Mouse (Mus musculus): ENCODE measurements around the gene Tuba3b. TPM values are rescaled to one million over a fixed set of nuclear protein-coding genes. Genes with fewer than 3 reads are reported as not detected.

Tuba3b gene
- polyA plus RNA-seq, 1 experiment from 2014 or later = not detected

GRCm38 (mm10) chr6:145653626-145654025 is 38.1 kb downstream of the Tuba3b start:
- Histone ChIP-seq H3K9ac (replicated peaks) (no peak overlapping the region), H3K4me3 (no peak overlapping the region), H3K9me3 (0 out of 2 replicates have a peak, but pooled peaks cover 12% of the 10 kb centered on the region), H3K27ac (replicated peaks) (no peak overlapping the region), H3K36me3 (no peaks in the 10 kb centered on the region), H3K27me3 (no peaks in the 10 kb centered on the region), H3K4me2 (replicated peaks) (no peak overlapping the region), H3K4me1 (peaks cover 8% of the 10 kb centered on the region; the same call in 1 of the 2 replicates)
- 67% methylated on average over 5 of the region's 5 CpGs for WGBS
- ATAC-seq (ENCODE audit: low FRiP score, low read depth) = peak; percentile 48; the same call in 1 of the 2 replicates

GRCm38 (mm10) chr6:145654062-145654836 is 38.7 kb downstream of the Tuba3b start:
- Histone ChIP-seq H3K9ac (replicated peaks) (no peak overlapping the region), H3K4me1 (peaks cover 8% of the 10 kb centered on the region; the same call in 1 of the 2 replicates), H3K4me2 (replicated peaks) (no peak overlapping the region), H3K4me3 (no peak overlapping the region), H3K27ac (replicated peaks) (peak overlapping the region; percentile 35; the same call in 1 of the 2 replicates), H3K27me3 (no peaks in the 10 kb centered on the region), H3K9me3 (0 out of 2 replicates have a peak, but pooled peaks cover 12% of the 10 kb centered on the region), H3K36me3 (no peaks in the 10 kb centered on the region)
- WGBS = 67% methylated on average over 8 of the region's 8 CpGs
- ATAC-seq (ENCODE audit: low FRiP score, low read depth) = peak; percentile 69

GRCm38 (mm10) chr6:145655678-145656077 is 40.1 kb downstream of the Tuba3b start:
- peaks cover 8% of the 10 kb centered on the region; the same call in 1 of the 2 replicates for H3K4me1 ChIP-seq
- H3K27ac ChIP-seq (replicated peaks) = no peak overlapping the region
- no peak overlapping the region for H3K4me3 ChIP-seq
- H3K27me3 ChIP-seq = no peaks in the 10 kb centered on the region
- 0 out of 2 replicates have a peak, but pooled peaks cover 7% of the 10 kb centered on the region for H3K9me3 ChIP-seq
- no peak overlapping the region for H3K9ac ChIP-seq (replicated peaks)
- ATAC-seq (ENCODE audit: low FRiP score, low read depth) = no peak
- H3K4me2 ChIP-seq (replicated peaks) = no peak overlapping the region
- H3K36me3 ChIP-seq = no peaks in the 10 kb centered on the region
- 95% methylated on average over 1 of the region's 1 CpGs for WGBS

GRCm38 (mm10) chr6:145656740-145657591 is 41.4 kb downstream of the Tuba3b start:
- WGBS = 81% methylated on average over 15 of the region's 15 CpGs
- ATAC-seq (ENCODE audit: low FRiP score, low read depth) = no peak
- 0 out of 2 replicates have a peak, but pooled peaks cover 6% of the 10 kb centered on the region for H3K9me3 ChIP-seq
- no peak overlapping the region for H3K4me3 ChIP-seq
- H3K4me2 ChIP-seq (replicated peaks) = no peak overlapping the region
- no peak overlapping the region for H3K9ac ChIP-seq (replicated peaks)
- peaks cover 8% of the 10 kb centered on the region; the same call in 1 of the 2 replicates for H3K4me1 ChIP-seq
- no peaks in the 10 kb centered on the region for H3K36me3 ChIP-seq
- no peak overlapping the region for H3K27ac ChIP-seq (replicated peaks)
- H3K27me3 ChIP-seq = no peaks in the 10 kb centered on the region

- no peaks in the 10 kb centered on the region for H3K27me3 ChIP-seq
- WGBS = 75% methylated on average over 6 of the region's 6 CpGs
- no peak overlapping the region for H3K4me3 ChIP-seq
- no peak overlapping the region for H3K9ac ChIP-seq (replicated peaks)
- H3K36me3 ChIP-seq = no peaks in the 10 kb centered on the region
- H3K4me1 ChIP-seq = peaks cover 3% of the 10 kb centered on the region; the same call in 1 of the 2 replicates
- H3K27ac ChIP-seq (replicated peaks) = no peak overlapping the region
- no peak for ATAC-seq (ENCODE audit: low FRiP score, low read depth)
- no peak overlapping the region for H3K4me2 ChIP-seq (replicated peaks)
- 0 out of 2 replicates have a peak, but pooled peaks cover 6% of the 10 kb centered on the region for H3K9me3 ChIP-seq
These were observed 43.6 kb downstream of the Tuba3b start for GRCm38 (mm10) chr6:145659116-145659515.

GRCm38 (mm10) chr6:145660943-145661342 is 45.4 kb downstream of the Tuba3b start:
- no peak for ATAC-seq (ENCODE audit: low FRiP score, low read depth)
- H3K36me3 ChIP-seq = no peaks in the 10 kb centered on the region
- H3K27ac ChIP-seq (replicated peaks) = no peak overlapping the region
- no peak overlapping the region for H3K9ac ChIP-seq (replicated peaks)
- H3K4me3 ChIP-seq = no peak overlapping the region
- no peaks in the 10 kb centered on the region for H3K4me1 ChIP-seq
- no peaks in the 10 kb centered on the region for H3K27me3 ChIP-seq
- no peak overlapping the region for H3K4me2 ChIP-seq (replicated peaks)
- WGBS = 81% methylated on average over 11 of the region's 11 CpGs
- 0 out of 2 replicates have a peak, but pooled peaks cover 5% of the 10 kb centered on the region for H3K9me3 ChIP-seq

- no peak overlapping the region for H3K4me3 ChIP-seq
- no peak for ATAC-seq (ENCODE audit: low FRiP score, low read depth)
These were observed 48.7 kb downstream of the Tuba3b start for GRCm38 (mm10) chr6:145664208-145664607.

GRCm38 (mm10) chr6:145665751-145666150 is 50.2 kb downstream of the Tuba3b start:
- Histone ChIP-seq H3K9me3 (0 out of 2 replicates have a peak, but pooled peaks cover 4% of the 10 kb centered on the region), H3K4me3 (no peak overlapping the region), H3K4me2 (replicated peaks) (no peak overlapping the region), H3K27me3 (no peaks in the 10 kb centered on the region), H3K4me1 (peaks cover 4% of the 10 kb centered on the region; the same call in 1 of the 2 replicates), H3K36me3 (no peaks in the 10 kb centered on the region), H3K27ac (replicated peaks) (no peak overlapping the region), H3K9ac (replicated peaks) (no peak overlapping the region)
- 90% methylated on average over 3 of the region's 3 CpGs for WGBS
- ATAC-seq (ENCODE audit: low FRiP score, low read depth) = no peak

More at GRCm38 (mm10) chr6:145664208-145664607, 48.7 kb downstream of the Tuba3b start:
- Histone ChIP-seq H3K9me3 (0 out of 2 replicates have a peak, but pooled peaks cover 4% of the 10 kb centered on the region), H3K4me2 (replicated peaks) (no peak overlapping the region), H3K27ac (replicated peaks) (no peak overlapping the region), H3K4me1 (no peaks in the 10 kb centered on the region), H3K27me3 (no peaks in the 10 kb centered on the region), H3K36me3 (no peaks in the 10 kb centered on the region), H3K9ac (replicated peaks) (no peak overlapping the region)
- 70% methylated on average over 5 of the region's 5 CpGs for WGBS

- Histone ChIP-seq H3K4me2 (replicated peaks) (no peak overlapping the region), H3K27me3 (no peaks in the 10 kb centered on the region), H3K4me1 (peaks cover 4% of the 10 kb centered on the region; the same call in 1 of the 2 replicates), H3K36me3 (no peaks in the 10 kb centered on the region), H3K27ac (replicated peaks) (no peak overlapping the region), H3K4me3 (no peak overlapping the region), H3K9me3 (0 out of 2 replicates have a peak, but pooled peaks cover 4% of the 10 kb centered on the region), H3K9ac (replicated peaks) (no peak overlapping the region)
- ATAC-seq (ENCODE audit: low FRiP score, low read depth) = no peak
- 77% methylated on average over 3 of the region's 3 CpGs for WGBS
These were observed 52.1 kb downstream of the Tuba3b start for GRCm38 (mm10) chr6:145667654-145668053.

- H3K4me3 ChIP-seq = no peak overlapping the region
- H3K27ac ChIP-seq (replicated peaks) = no peak overlapping the region
- peaks cover 4% of the 10 kb centered on the region; the same call in 1 of the 2 replicates for H3K4me1 ChIP-seq
- no peak overlapping the region for H3K4me2 ChIP-seq (replicated peaks)
- H3K9me3 ChIP-seq = 0 out of 2 replicates have a peak, but pooled peaks cover 4% of the 10 kb centered on the region
- no peaks in the 10 kb centered on the region for H3K36me3 ChIP-seq
- ATAC-seq (ENCODE audit: low FRiP score, low read depth) = no peak
- 76% methylated on average over 10 of the region's 10 CpGs for WGBS
- no peaks in the 10 kb centered on the region for H3K27me3 ChIP-seq
- no peak overlapping the region for H3K9ac ChIP-seq (replicated peaks)
These were observed 54.1 kb downstream of the Tuba3b start for GRCm38 (mm10) chr6:145669596-145670071.

Measured in midbrain, embryonic 12.5 days (tissue).